Mouse (Mus musculus): ENCODE results near the gene Islr2.

- TF ChIP-seq CTCF (IDR thresholded peaks at IDR 0.05; ENCODE audit: low read depth, low read length): peak; percentile 79
- no peak for TF ChIP-seq TAL1 (conservative IDR thresholded peaks at IDR 0.05; ENCODE audit: low read depth, low read length)
- TF ChIP-seq POLR2AphosphoS5 (IDR thresholded peaks at IDR 0.05; ENCODE audit: insufficient replicate concordance, low read depth, low read length): no peak
Observed at GRCm38 (mm10) chr9:58220218-58220903, 16.2 kb upstream of the Islr2 start.

All from G1E (cell line).